Mouse (Mus musculus): ENCODE results near the gene Ntn3. TPM values are rescaled to one million over a fixed set of nuclear protein-coding genes. Genes with fewer than 3 reads are reported as not detected.
A peak's percentile ranks its signal among the peaks of the same experiment; 100 is the strongest.

Ntn3 gene
- total RNA-seq (2021) = 10 to 100 TPM; 12.3 to 12.4 TPM
- long read RNA-seq, experiment 1, full-length matches to known transcripts = 5 of 6 reads
- long read RNA-seq, experiment 1, partial matches to known transcripts = 1 of 6 reads
- long read RNA-seq, experiment 1, other reads (novel, unspliced or antisense) = 0 of 6 reads
- long read RNA-seq, experiment 2, full-length matches to known transcripts = 8 of 9 reads
- long read RNA-seq, experiment 2, partial matches to known transcripts = 0 of 9 reads
- long read RNA-seq, experiment 2, other reads (novel, unspliced or antisense) = 1 of 9 reads

DNA sequence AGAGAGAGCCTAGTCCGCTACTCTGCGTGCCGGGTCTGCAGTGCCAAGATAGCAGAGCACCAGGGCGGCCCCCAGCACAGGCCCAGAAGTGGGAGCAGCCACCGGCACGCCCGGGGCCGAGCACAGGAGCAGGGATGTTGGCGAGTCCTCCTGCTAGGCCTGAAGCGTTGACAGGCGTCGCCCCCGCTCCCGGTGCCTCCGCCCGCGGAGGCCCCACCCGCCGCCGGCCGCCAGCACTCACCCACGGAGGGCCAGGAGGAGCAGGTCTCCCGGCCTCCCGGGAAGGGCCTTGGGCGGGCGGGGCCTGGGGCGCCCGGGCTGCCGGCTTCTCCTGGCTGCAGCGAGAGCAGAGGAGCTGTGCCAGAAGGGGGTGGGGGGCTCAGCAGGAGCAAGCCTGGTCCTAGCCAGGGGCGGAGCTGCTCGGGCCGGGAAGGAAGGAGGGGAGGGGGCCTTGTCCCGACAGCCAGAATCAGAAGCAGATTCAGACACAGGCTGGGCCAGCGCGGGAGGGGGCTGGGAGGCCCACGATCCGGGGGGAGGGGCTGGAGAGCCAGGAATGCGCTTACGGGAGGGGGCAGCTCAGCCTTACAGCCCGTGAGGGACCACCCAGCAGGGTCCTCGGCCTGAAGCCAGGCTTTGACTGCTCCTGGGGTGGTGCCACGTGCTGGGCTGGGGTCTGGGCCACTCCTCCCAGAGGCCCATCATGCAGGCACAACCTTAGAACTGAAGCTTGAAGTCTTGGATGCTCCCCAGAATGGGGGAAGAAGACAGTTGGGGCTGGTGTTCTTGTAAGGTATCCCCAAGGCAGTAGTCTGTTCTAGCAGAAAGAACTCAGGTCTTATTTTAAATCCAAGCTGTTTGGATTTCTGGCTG, at the start of gene Ntn3:
Ntn3 (minus strand) TSS at position 489 of the 873 bp plus-strand sequence.
- peak in 1 of 2 experiments; percentile 58 for DNase-seq (ENCODE audit: low spot score in 2 of 2)

DNA sequence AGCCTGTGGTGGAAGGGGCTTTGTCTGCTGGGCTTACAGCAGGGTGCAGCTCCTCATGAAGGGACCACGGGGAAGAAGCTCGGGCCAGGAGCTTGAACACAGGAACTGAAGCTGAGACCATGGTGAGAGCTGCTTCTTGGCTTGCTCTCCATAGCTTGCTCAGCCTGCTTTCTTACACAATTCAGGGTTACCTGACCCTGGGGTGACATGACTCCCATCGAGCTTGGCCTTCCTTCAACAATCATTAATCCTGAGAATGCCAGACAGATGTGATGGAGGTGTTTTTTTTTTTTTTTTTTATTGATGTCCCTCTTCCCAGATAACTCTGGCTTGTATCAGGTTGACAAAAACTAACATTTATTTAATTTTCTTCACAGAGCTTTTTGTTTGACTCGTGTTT, 49.6 kb upstream of the Ntn3 start:
- no peak for DNase-seq (ENCODE audit: low spot score in 2 of 2)

DNA sequence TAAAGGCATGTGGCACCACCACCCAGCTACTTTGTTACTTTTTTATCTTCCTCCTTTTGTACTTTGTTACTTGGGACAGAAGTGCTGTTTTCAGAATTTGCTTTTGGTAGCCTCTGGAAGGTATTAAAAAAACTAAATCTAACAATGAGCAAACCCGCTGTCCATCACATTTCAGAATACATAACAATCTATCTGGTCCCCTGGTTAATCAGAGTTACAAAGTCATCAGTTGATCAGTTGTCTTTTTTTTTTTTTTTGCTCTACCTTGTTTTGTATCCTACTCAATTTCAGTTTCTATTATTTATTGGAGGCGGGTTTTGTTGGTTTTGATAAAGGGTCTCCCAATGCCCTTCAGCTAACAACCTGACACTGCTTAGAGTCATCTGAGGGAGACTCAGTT, 43.0 kb upstream of the Ntn3 start:
- DNase-seq (ENCODE audit: low spot score in 2 of 2) = no peak

DNA sequence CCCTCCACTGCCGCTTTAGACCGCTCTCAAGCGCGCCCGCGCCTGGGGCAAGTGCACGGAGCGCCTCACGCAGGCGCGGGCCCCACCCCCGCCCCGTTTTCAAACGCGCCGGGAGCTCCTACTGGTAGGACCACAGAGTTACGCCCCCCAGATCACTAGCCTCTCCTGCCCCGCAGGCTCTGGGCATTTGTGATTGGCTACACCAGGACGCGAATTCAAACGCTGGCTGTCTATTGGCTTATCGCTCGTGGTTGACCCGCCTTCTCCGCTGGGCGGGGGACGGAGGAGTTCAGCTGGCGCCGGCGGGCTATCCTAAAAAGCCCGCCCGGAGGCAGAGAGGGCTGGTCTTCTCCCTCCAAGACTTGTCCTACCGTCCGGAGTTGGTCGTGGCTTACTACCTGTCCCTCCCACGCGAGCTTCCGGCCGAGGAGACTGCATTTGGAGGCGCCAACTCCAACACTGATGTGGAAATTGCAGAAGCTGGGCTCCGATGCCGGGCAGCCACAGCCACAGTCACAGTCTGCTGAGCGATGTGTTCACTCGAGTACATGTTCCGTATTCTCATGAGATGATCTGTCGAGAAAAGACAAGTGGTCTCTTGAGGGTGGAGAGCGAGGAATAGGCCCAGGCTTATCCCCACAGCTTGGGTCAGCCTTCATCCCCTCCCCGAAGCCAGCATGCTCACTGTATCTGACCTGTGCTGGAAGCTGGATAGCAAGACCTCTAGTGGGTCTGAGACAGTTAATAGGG, 42.2 kb upstream of the Ntn3 start, which contains the start of gene Ccnf:
Ccnf (minus strand) TSS at position 165 of the 750 bp plus-strand sequence.
- DNase-seq (ENCODE audit: low spot score in 2 of 2) = peak; percentile 95 to 98

GRCm38 (mm10) chr17:24250988-24251319, 41.6 kb upstream of the Ntn3 start:
- DNase-seq (ENCODE audit: low spot score in 2 of 2) = no peak

- no peak for DNase-seq (ENCODE audit: low spot score in 2 of 2)
These were observed 39.3 kb upstream of the Ntn3 start for GRCm38 (mm10) chr17:24248641-24249040.

DNA sequence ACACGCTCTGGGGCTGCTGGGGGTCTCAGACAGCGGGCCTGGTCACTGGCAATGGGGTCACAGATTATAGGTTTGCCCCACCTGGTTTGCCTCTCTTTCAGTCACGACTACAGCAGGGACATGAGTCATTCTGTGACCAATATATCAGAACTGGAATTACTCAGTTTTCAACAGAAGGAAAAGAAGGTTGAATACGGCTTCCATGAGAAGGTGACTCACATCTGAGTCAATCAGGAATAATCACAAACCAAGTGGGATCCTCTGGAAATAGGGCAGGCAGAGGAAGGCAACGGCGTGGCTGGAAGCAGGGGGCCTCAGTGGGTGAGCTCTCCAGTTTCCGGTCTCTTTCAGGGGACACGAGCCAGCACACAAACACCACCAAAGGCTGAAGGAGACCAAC, 34.7 kb upstream of the Ntn3 start:
- no peak for DNase-seq (ENCODE audit: low spot score in 2 of 2)

DNA sequence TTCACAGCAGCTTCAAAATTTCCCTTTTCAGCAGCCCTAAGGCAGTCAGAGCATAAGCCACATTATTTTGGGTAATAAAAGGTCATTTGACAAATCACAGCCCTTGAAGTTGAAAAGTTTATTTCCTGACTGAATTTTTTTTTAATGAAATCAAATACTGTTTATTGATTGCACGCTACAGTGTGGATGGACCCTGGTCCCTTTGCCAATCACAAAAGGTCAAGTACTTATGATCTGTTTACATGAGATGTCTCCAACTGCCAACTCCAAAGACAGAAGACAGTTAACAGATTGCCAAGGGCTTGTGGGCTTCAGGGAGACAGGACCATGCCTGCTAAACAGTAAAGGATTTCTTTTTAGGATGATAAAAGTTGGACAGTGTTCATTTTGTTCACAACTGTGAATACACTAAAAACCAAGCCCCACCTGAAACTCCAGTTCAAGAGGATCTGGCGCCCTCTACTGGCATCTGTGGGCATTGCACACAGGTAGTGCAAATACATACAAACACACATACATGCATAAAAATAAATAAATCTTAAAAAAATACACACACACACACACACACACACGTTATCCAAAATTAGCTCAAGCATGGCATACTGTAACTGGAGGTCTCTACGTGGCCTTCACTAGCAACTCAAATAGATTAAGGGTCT, 34.1 kb upstream of the Ntn3 start:
- no peak for DNase-seq (ENCODE audit: low spot score in 2 of 2)

GRCm38 (mm10) chr17:24236921-24237320, 27.6 kb upstream of the Ntn3 start:
- DNase-seq (ENCODE audit: low spot score in 2 of 2) = no peak

- no peak for DNase-seq (ENCODE audit: low spot score in 2 of 2)
These were observed 27.1 kb upstream of the Ntn3 start for GRCm38 (mm10) chr17:24236479-24236878.

DNA sequence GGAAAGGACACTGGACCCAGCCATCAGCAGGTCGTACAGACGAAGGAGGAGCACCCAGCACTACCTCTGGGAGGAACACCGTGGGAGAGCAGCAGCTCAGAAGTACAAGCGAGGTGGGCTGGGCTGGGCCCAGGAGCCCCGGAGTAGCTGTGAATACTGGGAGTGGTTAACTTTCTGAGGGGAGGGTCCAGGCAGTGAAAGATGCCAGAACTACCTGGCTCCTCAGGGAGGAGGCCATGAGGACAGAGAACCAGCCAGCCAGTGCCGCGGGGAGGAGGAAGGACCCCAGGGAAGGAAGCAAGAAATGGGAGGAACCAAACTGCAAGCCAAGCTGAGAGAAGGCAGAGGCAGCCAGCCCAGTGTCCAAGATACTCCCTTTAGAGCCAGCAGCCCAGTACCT, 18.6 kb upstream of the Ntn3 start:
- DNase-seq (ENCODE audit: low spot score in 2 of 2) = no peak

DNA sequence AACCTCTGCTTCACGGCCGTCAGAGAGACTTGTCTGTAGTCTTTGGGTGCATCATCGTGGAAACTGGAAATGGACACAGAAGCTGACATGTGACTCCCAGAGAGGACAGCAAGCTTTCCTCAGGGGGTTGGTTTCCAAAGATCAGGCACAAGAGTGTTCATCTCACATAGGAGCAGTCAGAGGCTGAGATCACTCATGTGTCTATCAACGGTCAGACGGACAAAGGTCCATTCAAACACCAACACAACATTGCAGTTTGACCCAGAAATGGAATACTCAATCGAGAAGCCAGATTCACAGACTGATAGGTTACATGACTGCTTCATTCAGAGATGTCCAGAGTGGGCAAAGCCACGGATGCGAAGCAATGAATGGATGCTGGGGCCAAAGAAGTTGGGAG, 17.4 kb upstream of the Ntn3 start:
- DNase-seq (ENCODE audit: low spot score in 2 of 2) = no peak

GRCm38 (mm10) chr17:24225851-24226250, 16.5 kb upstream of the Ntn3 start:
- DNase-seq (ENCODE audit: low spot score in 2 of 2) = no peak

DNA sequence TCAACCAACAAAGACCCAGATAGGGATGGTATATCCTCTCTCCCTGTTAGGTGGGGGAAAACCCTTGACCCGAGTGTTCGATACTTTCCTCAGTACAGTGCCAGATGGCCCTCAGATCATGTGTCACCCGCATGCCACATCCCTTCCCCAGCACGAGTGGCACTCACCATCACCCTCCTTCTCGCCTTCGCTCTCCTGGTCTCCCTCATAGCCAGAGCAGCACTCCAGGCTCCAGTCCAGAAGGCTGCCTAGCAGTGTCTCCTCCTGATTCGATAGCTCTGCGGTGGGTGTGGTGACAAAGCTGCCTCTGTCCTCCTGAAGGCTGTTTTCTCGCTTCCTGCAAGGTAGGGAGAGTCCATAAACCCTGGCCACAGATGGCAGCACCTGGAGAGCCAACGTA, 15.4 kb upstream of the Ntn3 start:
- no peak for DNase-seq (ENCODE audit: low spot score in 2 of 2)

- no peak for DNase-seq (ENCODE audit: low spot score in 2 of 2)
These were observed 14.2 kb upstream of the Ntn3 start for GRCm38 (mm10) chr17:24223513-24223912.

DNA sequence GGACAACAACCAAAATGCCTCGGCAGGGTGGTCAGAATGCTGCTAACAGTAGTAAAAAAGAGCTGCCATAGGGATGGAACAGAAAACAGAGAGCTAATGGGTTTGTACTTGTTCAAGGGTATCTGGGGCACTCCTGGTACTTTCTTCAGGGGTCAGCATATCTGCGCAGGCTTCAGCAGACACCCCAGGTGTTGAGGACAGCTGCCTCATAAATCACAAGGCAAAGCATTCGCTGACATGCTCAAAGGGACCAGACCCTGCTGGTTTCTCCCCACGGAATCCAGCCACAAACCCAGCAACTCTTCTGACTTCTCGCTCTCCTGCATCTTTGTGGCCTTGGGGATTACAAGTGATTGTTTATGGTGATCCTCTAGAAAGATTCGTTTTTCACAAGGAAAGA, 13.3 kb upstream of the Ntn3 start:
- no peak for DNase-seq (ENCODE audit: low spot score in 2 of 2)

GRCm38 (mm10) chr17:24220435-24221411, 11.4 kb upstream of the Ntn3 start, which contains the start of gene Tedc2:
Gene Tedc2, minus strand, starts transcription at chr17:24220851.
- peak; percentile 83 to 94 for DNase-seq (ENCODE audit: low spot score in 2 of 2)

- no peak for DNase-seq (ENCODE audit: low spot score in 2 of 2)
These were observed 7.5 kb upstream of the Ntn3 start for GRCm38 (mm10) chr17:24216836-24217235.

- no peak for DNase-seq (ENCODE audit: low spot score in 2 of 2)
These were observed 3.9 kb upstream of the Ntn3 start for GRCm38 (mm10) chr17:24213186-24213585.

DNA sequence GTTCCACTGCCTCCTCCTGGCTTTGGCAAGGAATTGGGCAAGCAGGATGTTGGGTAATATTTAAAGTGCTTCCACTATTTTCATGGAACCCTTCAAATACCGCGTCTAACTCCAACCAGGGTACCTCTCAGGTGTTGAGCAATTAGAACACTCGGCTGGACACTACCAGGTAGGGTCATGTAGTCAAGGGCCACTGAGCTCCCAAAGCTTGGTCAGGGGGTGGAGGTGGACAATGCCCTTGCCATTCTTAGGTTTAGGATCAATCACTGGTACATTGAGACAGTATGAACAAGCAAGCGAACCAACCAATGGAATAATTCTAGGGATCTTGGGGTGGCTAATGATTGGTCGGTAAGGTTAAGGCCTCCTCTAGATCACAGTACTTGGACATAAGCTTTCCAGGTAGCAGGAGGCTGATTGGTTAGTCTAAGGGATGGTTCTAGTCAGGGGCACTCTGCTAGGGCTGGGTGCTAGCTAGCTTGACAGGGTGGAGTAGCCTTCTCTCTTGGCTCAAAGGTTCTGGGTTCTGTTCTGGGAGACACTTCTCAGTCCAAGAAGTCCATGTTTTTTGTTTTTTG, 3.2 kb upstream of the Ntn3 start:
- DNase-seq (ENCODE audit: low spot score in 2 of 2) = no peak

All from layer of hippocampus, postnatal 14 days (tissue).